Mouse (Mus musculus): ENCODE measurements around the gene Nuak1.

Nuak1 gene

DNA sequence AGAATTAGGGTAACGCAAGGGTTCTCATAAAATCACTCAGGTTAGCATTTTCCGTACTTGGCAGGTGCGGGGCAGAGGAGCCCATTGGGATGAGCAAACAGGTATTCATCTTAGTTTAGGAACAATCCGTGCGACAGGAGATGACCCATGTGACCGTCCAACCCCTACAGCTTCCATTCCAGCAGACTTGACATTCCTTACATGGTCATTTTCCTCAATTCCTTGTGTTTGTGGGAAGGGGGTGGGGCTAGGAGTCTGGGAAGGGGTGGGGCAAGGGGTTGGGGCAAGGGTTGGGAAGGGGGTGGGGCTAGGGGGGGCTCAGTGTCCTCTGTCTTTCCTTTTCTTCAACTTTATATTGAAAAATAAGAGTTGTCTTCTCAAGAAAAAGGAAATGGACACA, 6.3 kb upstream of the Nuak1 start:
- DNase-seq = no peak

DNA sequence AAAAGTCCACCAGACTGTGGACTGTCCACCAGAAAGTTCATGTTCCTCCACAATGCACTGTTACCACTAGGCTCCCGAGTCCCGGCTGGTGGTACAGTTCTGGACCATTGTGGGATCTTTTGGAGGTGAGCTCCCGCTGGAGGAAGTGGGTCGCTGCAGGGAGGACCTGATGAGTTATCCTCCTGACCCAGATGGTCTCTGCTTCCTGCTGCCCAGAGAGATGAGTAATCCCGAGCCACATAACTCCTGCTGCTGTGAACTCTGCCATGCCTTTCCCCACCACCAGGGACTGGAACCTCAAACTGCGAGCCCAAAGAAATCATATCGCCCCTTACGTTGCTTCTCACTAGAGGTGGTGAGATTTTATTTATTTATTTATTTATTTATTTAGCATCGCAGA, 4.0 kb upstream of the Nuak1 start:
- no peak for DNase-seq

DNA sequence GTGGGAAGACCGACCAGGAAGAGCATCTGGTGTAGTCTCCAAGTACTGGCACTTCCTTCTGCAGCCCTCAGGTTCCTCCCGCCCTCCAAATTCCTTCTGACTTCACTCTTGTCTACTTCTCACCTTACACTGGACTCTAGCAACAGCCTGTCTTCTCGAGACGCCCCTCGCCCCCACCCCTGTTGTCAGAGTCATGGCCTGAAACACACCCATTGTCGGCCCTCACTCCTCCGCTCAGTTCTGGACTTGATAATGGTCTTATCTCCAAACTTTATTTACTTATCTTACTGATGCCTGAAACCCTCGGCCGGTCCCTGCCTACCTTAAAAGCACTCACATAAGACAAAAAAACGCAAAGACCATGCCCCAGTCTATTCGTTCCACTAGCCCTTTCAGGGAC, 1.4 kb upstream of the Nuak1 start:
- DNase-seq = no peak

DNA sequence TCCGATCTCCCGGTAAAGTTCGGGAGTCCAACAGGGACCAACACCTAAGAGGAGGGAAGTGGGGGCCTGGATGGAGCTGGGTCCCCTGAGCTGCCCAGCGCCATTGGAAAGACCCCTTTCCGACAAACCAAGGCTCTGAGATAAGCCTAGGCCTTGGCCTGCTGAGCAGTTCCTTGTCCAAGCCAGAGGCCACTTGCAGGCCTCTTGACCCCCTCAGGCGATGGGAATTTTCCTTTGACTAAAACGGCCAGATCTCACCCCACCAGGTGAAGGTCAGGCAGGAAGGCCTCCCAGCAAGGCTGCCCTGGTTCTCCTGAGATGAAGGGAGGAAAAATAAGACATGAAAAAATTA, 1.0 kb upstream of the Nuak1 start:
- no peak for DNase-seq

DNA sequence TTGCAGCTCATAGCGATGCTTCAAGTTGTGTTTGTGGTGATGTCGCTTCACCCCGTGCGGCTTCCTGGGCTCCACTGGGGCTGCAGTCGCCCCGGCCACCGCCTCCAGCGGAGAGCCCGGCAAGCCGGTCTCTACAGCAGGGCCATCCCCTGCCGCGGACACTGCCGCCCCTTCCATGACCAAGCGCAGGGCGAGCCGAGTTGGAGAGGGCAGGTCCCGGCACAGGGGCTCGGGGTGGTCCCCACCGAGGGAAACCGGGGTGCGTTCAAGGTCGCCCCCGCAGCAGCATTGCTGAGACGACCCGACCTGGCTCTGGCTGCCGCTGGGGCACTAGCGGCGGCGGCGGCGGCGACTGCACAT, 236 bp downstream of the Nuak1 start:
- DNase-seq = no peak

DNA sequence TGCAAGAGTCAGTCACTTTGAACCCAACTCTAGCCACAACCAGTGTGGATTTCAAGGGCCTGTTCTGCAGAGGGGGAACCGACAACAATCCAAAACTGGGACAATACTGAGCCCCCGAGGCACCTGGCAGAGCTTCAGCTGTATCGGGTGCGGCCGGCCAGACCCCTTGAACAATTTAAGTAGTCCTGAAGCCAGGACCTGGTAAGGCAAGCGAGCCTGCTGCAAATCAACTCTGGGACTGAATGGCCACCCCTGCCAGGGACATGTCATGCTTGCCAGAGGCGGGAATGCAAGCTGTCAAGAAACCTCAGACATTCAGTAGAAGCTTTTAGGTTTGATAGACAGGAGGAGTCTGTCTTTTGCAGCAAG, 1.2 kb downstream of the Nuak1 start:
- peak; percentile 30 for DNase-seq

DNA sequence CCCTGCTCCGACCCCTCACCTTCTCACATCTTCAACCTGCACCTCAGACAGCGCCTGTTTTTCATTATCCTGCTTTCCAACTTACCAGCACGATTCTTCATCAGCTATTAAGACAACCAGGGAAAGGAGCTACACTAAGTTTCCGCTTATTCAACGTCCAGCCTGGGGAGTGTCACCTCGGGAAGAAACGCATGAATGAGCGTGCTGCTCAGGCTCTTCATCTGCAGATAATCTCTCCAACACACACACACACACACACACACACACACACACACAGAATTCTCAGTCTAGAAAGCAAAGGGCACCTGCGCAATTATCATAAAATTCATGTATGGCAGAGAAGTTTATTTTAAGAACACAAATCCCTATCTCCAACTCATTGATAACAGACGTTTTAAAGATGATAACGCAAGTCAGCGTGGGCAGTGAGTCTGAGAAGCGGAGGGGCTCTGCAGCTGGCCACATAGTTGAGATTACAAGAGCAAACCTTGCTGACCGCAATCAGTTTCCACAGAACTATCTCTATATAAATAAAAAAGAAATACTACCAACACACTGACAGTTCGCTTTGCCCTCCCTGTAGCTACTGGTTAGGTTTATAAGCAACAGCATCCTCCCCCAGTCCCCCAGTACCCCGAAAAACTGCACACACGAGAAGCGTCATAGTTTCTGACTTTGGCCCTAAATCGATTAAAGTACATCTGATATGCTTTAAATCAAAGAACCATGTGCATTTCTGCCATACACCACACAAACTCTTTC, 1.8 kb downstream of the Nuak1 start:
- DNase-seq = no peak

DNA sequence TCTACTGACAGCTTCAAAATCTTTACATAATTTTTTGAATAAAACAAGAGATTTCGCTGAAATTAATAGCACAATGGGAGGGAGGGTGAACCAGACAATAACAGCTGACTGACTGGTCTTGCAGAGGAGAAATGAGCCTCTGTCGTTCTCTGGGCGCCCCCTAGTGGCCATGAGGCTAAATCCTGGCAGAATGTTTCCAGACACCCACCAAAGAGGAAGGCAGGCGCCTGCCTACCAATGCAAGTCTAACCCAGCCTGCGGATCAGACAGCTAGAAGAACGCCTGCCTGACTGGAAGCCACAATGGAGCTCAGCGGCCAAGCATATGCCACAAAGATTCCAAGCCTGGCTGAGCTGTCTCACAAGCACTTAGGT, 2.4 kb downstream of the Nuak1 start:
- DNase-seq = peak; percentile 100

DNA sequence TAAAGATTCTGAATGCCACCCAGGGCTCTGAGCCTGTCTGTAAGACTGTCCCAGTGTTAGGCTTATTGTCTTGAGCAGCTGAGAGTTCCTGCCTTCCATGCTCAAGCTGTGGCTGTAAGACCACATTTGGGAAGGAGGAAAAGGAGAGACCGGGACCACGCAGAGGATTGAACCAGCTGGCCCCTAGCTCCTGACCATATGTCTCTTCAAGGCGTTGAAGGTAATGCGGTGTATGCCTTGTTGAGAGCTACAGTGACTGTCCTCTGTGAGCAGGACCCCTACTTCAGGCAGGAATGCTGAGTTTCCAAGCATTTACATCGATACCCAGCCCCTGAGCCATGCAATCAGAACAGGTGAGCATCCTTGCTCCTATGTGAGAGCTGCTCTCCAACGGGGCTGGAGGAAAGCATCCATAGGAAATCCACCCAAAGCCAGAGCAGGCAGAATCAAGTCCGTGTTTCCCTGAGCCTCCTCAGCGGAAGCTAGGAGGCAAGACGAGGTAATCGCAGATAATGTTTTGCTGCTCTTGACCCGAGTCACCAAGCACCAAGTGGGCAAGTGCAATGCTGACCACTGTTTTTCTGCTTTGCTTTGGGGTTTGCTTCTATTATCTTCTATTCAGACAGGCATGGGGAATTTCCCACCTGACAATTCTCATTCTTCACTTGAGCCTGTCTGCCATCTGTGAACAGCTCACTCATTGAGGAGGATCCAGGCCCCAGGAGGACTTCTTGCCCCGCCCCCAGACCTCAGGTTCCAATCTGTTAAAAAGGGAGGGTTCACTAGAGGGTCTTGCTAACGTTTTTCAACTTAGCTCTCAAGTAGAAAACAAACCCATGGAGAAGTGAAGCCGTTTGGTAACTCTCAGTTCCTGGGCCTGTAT, 3.0 kb downstream of the Nuak1 start:
- DNase-seq = no peak

DNA sequence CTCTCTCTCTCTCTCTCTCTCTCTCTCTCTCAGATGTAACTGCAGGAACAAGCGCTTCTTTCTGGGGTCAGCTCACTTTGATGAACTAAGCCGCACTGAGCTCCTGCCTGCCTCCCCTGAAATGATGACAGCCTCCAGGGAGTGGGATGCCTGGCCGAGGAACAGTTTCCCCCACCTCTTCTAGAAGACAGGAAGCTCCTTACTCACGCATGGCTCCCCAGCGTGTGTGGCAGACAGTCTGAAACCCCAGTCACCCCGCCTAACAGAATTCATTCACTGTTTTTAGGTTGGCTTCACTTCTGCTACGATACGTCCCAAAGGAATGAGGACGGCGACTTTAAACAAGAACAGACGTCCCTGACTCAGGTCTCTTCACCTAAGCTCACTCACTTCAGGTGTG, 4.5 kb downstream of the Nuak1 start:
- DNase-seq = no peak

DNA sequence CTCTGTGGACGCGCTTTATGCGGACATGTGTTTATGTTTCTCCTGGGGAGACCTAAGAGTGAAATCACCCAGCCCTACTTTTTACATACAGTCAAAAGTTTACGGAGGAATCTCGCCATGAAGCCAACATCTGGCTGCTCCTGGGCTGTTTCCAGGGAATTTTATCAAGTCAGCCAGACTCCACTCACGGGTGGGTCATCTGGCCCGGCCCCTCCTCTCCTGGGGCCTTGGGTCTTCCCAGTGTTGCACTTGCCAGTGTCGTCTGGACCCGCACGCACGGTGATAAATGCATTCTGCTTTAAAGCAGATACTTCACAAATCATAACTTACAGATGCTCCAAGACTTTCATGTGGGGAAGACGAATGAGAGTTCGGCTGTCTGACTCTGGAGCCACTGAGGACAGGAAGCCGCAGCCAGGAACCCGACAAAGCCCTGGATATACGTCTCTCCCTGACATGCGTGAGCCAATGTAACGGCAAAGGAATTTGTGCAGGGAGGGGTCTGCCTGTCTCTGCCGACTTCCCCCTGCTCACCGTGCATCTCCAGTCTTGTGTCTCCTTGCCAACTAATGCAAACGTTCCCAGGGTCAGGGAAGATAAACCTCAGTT, 7.1 kb downstream of the Nuak1 start:
- DNase-seq = no peak

DNA sequence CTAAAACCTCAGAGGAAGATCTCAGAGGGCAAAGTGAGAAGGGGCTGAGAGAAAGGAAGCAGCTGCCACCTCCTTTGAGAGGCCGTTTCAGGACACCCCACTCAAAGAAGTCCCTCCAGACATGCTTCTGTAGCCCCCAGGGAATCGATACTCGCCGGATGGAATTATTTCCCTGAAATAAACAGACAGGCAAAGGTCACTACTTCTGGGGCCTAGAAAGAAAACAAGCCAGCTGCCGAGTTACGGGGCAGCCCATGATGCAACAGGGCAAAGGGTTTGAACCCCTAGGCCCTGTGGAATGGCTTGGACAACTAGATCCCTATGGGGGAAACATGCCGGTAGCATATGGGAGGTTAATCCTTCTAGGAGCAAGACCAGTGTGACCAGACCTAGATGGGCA, 16.0 kb downstream of the Nuak1 start:
- no peak for DNase-seq

DNA sequence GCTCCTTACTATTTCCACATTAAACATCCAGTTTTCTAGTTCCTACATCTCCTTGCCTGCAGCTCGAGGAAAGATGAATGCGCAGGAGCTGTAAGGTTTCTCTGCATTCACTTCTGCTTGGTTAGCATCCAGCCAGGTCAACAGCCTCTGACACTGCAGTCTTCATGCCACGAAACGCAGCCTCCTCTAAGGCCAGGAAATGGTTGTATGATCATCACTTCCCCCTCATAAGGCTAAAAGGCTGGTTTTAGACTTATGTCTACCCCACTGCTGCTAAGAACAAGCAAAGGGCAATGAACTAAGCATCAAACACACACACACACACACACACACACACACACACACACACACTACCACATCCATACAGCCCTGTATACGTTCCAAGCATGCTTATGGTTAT, 16.5 kb downstream of the Nuak1 start:
- DNase-seq = no peak

DNA sequence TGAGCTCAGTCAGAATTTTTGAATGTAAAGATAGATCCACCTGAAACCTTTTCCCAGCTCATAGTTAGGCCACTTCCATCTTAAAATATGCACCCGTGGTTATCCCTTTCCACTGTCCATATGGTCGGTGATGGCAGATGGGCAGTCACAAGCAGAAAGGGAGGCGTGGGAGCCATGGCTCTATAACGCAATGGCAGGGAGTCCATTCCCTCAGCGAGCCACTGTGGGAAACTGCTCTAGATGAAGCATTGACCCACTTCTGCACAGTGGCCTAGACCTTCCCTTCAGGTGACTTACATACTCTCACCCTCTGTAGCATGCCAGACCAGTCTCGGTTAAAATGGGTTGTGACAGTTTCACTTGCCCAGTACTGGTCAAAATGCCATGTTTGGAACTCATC, 19.8 kb downstream of the Nuak1 start:
- no peak for DNase-seq

DNA sequence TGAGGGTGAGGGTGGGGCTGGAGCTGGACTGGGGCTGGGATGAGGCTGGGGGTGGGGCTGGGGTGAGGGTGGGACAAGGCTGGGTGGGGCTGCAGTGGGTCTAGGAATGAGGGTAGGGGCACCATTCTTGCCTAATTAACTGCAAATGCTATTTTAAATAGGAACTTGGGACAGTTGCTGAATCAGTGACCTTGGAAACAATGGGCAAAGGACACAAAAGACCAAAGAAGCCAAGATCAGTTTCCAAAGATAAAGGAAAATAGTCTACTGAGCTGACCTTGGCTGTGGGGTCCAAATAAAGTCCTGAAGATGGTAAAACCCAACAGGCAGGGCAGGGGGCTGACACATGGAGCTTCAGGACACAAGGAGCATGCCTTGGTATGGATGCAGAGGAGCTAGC, 22.0 kb downstream of the Nuak1 start:
- DNase-seq = no peak

DNA sequence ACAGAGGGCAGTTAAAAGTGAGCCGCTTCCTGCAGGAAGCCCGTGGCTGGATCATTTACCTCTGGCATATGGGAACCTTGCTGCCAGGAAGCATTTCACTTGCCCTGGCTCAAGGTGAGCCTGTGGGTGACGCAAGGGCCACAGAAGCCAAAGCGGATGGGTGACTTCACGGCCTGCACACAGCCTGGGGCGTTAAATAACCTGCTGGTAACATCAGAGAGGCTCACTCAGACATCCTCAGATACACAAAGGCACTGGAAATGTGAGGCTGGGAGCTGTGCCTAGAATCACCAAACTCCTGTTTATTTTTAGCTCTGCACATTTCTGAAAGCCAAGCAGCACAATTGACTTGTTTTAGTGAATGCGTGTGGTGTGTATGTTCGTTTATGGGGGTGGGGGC, 23.6 kb downstream of the Nuak1 start:
- DNase-seq = no peak

DNA sequence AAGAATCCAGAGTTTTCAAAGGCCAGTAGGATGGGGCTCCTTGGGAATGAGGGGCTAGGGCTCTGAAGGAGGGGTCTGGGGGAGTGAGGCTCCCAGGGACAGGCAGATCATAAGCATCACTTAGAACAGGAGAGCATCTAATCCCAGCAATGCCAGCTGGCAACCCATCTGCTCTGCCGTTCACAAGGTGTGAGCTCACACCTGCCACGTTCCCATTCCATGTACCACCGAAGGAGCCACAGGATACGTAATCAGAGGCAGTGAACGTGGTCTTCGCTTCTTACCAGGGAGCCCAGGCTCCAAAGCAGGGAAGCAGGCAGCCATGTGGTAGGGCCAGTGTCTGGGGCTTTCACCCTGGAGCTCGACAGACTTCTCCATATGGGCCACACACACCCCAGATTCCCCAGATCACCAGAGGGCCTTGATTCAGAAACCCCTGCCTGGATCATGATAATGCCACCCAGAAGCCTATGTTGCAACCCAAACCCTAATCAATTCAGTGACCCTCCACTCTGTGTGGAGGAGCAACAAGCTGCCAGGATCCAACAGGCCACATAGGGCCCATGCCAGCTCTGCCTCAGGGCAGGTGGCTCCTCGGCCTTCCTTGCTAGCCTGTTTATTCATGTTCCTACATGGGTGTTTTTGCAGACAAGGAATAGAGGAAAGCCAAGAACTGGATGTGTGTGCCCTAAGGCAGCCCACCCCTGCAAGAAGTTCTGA, 25.3 kb downstream of the Nuak1 start:
- DNase-seq = no peak

DNA sequence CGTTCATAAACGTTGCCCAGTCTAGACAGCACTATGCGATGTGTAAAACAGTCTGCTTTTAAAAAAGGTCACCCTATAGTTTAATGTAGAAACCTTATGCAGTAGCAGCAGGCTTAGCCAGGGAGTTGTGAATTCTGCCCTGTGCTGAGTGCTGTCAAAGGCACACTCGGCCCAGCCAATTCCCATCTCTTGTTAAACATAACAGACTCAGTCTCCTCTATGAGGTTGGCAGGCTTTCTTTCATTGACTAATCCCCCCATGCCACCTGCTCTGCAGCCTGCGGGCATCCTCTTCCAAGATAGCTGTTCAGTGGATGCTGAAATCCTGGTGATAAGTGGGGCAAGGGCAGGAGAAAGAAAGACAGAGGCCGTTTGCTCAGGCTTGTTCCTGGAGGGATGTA, 27.1 kb downstream of the Nuak1 start:
- no peak for DNase-seq

DNA sequence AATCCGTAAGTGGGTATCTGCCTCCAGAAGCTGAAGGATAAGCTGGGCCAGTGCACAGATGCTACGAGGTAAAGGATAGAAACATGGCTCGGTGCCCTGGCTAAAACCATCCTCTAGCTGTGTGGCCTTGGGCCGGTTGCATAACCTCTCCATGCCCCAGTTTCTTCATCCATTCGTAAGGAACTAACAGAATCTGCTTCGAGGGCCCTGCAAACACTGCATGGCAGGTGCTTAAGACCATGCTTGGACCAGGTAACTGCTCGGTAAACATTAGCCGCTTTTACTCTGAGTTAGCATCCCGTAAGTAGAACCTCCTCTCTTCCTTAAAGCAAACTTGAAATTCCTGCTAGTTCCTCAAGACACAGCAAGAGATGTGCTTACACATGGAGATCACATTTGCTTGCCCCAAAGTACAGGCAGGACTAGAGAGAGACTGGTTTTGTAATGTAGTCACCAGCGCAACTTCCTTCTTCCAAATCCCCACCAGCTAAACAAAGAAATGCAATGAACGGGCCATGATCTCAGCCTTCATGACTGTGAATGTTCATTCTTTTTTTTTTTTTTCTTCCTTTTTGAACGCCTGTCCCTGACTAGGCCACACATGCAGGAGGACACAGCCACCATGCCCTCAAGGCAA, 28.0 kb downstream of the Nuak1 start:
- DNase-seq = no peak

DNA sequence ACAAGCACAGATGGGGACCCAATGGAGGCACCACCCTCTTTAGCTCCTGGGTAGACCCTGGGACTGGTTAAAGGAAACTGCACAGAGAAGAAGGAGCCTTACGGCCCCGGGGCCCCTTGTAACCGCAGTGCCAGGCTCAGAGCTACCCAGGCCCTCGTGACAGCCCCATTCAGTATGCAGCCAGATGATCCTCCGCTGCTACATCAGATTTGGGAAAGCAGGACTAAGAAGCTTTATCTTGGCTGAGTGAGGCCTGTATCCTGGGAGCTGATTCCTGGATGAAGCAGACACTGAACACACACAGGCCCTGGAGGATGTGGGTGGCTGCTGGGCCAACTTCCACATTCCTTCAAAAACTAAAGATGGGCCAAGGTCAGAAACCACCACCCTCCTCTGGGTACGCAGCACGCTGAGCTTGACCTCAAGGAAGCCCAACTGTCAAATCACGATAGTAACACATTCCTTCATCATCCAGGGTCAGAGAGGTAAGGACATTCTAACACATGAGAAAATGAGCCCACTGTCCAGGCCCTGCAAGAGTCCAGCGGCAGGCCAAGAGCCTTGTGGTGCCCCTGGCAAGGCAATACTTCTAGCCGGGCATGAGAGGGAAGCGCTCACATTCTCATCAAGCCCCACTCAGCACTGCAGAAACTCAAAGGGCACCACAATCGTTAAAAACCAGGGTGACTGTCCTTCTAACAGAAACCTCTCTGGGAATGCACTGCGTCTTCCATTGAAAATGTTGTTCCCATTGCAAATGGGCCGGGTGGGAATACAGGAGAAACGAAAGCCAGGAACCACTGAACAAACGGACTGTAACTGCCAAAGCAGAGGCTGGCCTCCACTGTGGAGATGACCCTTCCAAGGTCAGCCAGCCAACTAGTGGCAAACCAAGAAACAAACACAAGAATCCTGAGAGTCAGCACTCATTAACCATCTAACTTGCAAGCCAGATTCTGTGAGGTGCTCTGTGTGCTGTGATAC, 29.0 kb downstream of the Nuak1 start:
- DNase-seq = no peak

DNA sequence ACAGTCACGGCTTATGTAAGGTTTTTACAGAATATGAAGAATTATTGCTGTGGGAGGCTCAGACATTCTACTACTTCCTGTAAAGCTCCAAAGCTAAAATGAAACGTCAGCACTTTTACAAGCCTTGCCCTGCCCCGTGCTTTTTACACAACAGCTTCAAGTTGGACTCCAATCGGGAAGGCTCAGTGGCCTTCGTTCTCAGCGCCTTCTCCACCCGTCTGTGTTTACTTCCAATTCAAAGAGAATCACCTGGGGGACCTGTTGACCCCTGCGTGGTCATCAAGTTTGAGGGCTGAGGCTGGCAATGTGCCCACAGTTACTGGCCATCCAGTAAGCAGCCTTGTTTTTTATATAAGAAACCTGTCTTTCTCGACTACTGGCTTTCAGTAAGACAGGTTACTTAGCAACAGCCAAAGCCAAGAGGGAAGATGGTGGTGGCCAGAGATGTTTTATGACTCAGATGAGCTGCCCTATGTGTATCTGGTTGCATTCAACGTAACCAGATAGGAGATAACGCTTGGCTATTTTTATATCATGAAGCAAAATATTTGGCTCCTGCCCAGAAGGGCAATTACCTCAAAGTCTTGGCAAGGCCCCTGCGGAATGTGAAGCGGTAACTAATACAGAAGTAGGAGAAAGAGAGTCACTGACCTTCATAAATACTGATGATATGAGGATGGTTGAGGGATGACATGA, 31.3 kb downstream of the Nuak1 start:
- DNase-seq = no peak

All from right cerebral cortex, postnatal 4 days (tissue).